Mouse (Mus musculus) small intestine, adult 2 months (tissue): ENCODE measurements around the gene Mtmr4.

ENCODE experiments used
- CTCF ChIP-seq: fragments of 200-500 bp; IDR thresholded peaks from 2 replicates; pipeline ENCODE4 v1.5.1; 2012; ENCODE audit warnings: low read depth, mild to moderate bottlenecking, control low read depth, inconsistent platforms, low read length, moderate library complexity, mixed read lengths; ENCODE audit not compliant: insufficient replicate concordance, insufficient read length; ENCODE audit errors: extremely low read depth
- POLR2A ChIP-seq: fragments of 200-500 bp; IDR thresholded peaks from 2 replicates; pipeline ENCODE4 v1.6.1; 2012; ENCODE audit warnings: low read depth, mild to moderate bottlenecking, control low read depth, inconsistent platforms, low read length, moderate library complexity

- TF ChIP-seq CTCF (no peak), POLR2A (no peak)
Measured at GRCm38 (mm10) chr11:87555106-87555703, 36.8 kb upstream of the Mtmr4 start.
